Mouse (Mus musculus) c-Kit-negative CD71-positive TER-119-positive erythroid progenitor cells, embryonic 14.5 days (primary cell): ENCODE results near the gene Zfp217.

ENCODE experiments used
- DNase-seq: peaks from one replicate; pipeline ENCODE4 v3.0.0-alpha.2; 2013; ENCODE audit warnings: low read depth, low spot score

Zfp217 gene

GRCm38 (mm10) chr2:170134026-170134690 lies 13.7 kb downstream of the Zfp217 start:
- DNase-seq = no peak

DNA sequence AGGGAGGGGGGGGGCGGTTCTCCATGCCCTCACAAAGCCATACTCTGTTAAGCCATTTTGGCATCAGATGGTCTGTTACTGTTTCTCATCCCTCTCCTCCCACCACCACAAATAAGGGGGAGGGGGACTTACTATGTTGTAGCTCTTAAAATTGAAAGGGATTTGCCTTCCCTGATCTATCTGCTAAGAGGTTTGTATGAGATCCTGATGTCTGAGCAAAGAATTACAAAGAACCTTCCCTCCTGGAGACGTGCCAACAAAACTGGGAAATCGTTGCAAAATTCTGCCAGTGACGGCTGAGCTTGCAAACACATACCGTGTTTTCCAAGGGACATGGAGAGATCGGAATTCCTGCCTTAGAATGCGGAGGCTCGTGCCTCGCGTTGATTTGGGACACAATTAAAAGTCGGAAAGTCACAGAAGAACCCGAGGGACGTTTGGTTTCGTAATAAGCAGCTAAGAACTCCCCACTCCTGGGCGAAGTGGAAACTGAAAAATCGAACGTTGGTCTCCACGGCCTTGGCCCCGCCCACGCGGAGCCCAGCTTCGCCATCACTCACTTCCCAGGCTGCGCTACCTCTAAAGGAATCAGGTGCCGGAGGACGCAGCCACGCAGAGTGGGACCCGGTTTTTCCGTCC lies 14.7 kb downstream of the Zfp217 start:
- DNase-seq = no peak

- DNase-seq = no peak
These were observed 15.2 kb downstream of the Zfp217 start for GRCm38 (mm10) chr2:170132716-170133092.

DNA sequence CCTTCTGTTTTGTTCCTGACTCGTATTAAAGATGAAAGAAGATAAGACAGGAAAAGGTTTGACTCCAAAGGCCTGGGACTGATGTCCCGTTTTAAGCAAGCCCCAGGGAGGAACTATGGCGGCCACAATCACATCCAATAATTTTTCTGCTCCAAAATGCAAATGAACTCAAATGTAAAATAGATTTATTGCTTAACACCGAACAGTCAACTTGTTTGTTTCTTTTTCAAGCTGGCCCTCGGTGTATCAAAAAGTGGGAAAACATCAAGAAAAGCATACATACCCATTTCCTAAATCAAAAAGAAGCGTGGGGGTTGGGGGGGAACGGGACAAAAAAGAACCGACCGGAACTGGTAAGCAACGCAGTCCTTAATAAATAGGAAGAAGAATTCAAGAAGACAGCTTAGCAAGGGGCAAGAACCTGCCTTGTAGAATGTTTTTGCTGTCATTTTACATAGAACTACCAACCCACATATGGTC lies 15.9 kb downstream of the Zfp217 start:
- no peak for DNase-seq

DNA sequence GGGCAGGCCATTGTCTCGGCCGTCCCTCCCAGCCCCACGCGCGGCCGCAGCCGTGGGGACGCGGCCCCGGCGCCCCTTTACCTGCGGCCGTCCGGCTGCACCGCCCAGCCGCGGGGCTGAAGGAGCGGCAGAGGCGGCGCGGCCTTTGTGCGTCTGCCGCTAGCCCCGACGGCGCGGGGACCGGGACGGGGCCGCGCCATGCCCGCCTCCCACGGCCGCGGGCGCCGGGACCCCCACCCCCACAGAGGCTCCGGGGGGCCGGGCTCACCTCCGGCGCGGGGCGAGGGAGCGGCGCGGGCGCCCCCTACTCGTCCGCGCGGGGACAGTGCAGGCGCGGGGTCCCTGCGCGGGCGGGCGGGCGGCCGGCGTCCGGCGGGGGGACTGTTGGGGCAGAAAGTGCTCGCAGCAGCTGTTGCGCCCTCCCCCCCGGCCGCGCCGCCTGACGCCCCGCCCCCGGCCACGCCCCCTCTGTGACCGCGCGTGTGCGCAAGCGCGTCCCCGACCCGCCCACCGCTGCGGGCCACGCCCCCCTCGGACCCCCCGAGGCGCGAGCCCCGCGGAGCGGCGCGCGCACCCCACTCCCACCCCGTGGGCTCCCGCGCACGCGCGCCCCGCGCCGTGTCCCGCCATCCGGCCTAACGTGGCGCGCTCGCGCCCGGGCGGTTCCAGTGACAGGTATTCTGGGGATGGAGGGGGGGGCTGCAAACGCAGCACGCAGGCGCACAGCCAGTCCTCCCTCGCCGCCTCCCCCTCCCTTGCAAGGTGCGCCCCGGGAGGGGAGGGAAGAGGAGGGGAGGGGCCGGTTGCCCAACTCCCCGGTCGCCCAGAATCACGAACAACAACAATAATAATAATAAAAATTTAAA lies 16.9 kb downstream of the Zfp217 start:
- no peak for DNase-seq

DNA sequence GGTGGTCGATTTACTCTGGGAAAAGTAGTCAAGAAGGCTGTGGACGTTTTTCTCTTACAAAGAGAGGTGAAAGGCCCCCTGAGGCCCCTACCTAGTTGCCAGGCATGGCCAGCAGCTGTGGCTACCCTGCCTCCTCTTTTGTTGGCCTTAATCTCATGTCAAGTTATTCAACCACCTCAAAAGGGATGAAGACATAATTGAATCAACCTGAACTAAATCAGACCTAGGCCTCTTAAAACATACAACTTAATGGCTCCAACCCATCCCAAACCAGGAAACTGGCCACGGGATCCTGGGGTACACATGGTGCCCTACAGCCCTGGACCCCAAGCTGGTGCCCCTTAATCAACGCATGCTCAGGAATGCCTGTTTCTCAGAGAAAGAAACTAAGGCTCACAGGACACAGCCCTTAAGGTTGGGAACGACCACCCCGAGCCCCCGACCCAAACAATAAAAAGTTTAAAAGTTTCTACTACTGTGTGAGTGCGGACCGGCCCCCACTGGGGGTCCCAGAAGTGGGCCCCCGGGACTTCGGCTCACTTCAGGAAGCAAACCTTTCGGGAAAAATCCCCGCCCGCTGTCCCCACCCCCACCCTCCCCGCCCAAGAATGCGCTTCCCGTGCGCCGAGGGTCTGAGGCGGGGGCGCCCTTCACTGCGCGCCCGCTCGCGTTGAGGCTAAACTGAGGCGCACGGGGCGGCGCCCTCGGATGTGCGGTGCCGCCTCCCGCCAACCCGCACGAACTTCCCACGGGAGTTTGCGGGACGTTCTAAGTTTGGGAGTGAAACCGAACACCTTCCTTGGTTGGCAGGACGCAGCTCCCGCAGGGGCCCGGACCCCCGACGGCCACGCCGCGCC lies 17.8 kb downstream of the Zfp217 start:
- DNase-seq = no peak

DNA sequence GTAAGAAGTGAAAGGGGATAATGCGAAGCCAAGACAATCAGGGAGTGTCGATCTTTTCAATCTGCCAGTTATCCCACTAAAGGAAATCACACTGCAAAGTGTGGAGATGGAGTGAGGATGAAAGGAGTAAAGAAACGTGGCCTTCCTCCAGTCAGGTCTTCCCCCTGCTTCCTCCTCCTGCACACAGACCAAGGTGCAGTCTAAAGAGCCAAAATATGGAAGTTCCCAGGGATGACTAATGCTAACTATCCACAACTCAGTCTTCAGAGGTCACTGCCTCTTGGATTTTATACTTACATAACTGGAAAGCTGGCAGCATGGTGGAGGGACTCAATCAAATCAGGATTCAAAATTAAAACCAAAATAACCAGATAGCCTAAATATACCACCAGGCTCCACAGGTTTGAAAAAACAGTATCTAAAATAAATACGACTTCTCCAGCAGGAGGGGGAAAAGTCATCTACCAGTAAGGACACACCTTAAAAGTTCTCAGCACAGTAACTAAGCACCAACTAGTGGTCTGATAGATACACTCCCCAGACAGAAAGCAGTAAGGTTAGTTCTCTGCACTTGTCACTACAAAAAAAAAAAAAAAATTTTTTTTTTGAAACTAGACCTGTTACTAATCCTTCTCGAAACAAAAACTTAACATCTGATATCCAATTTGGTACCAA lies 18.5 kb downstream of the Zfp217 start:
- DNase-seq = no peak

- DNase-seq = no peak
These were observed 19.2 kb downstream of the Zfp217 start for GRCm38 (mm10) chr2:170128461-170129247.

- DNase-seq = no peak
These were observed 20.4 kb downstream of the Zfp217 start for GRCm38 (mm10) chr2:170127523-170127922.

- DNase-seq = no peak
These were observed 21.6 kb downstream of the Zfp217 start for GRCm38 (mm10) chr2:170126266-170126665.

- DNase-seq = no peak
These were observed 25.7 kb downstream of the Zfp217 start for GRCm38 (mm10) chr2:170122197-170122596.

GRCm38 (mm10) chr2:170120139-170121027 lies 27.5 kb downstream of the Zfp217 start:
- no peak for DNase-seq

- no peak for DNase-seq
These were observed 31.1 kb downstream of the Zfp217 start for GRCm38 (mm10) chr2:170116704-170117281.

GRCm38 (mm10) chr2:170110306-170110705 lies 37.6 kb downstream of the Zfp217 start:
- DNase-seq = no peak

- no peak for DNase-seq
These were observed 38.4 kb downstream of the Zfp217 start for GRCm38 (mm10) chr2:170109528-170109927.

GRCm38 (mm10) chr2:170107791-170108190 lies 40.1 kb downstream of the Zfp217 start:
- DNase-seq = no peak

GRCm38 (mm10) chr2:170106000-170106399 lies 41.9 kb downstream of the Zfp217 start:
- no peak for DNase-seq

DNA sequence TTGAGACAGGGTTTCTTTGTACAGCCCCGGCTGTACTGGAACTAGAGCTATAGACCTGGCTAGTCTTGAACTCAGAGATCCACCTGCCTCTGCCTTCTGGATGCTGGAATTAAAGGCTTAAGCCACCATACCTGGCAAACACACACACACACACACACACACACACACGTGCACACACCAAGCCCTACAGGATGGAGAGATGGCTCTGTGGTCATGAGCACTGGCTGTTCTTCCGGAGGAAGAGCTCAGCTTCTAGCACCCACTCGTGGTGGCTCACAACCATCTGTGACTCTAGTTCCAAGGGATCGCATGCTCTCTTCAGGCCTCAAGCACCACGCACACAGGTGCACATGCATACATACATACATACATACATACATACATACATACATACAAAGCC lies 43.5 kb downstream of the Zfp217 start:
- DNase-seq = no peak

DNA sequence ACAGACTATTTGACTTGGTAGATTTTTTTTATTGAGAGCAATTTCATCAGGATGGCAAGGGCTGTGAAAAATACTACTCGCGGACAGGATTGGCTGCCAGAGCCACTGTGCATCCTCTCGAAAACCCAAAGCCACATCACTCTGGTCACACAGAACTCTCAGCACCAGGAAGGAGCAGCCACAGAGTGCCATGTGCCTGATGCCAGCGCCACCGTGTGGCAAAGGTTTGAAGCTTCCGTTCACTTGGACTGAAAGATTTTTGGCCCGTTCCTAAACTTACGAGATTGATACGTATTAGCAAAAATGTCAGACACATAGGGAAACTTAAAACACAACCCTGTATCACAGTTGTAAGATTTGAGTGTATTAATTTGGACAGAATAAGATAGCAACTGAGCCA lies 44.1 kb downstream of the Zfp217 start:
- no peak for DNase-seq
